Mouse (Mus musculus): Measurements from ENCODE around the gene Rbm34.

Rbm34 gene

GRCm38 (mm10) chr8:126961516-126961915, 9.4 kb downstream of the Rbm34 start:
- no peak for DNase-seq (ENCODE audit: low spot score)

- DNase-seq (ENCODE audit: low spot score) = no peak
Measured at GRCm38 (mm10) chr8:126951900-126952636, 18.8 kb downstream of the Rbm34 start.

GRCm38 (mm10) chr8:126949527-126949926, 21.3 kb downstream of the Rbm34 start:
- no peak for DNase-seq (ENCODE audit: low spot score)

GRCm38 (mm10) chr8:126946444-126946843, 24.4 kb downstream of the Rbm34 start:
- no peak for DNase-seq (ENCODE audit: low spot score)

- peak; percentile 96 for DNase-seq (ENCODE audit: low spot score)
Measured at GRCm38 (mm10) chr8:126945730-126946163, 25.1 kb downstream of the Rbm34 start, which contains the start of gene Tomm20. Gene Tomm20 (minus strand): TSS chr8:126945844.

GRCm38 (mm10) chr8:126944781-126945691, 25.8 kb downstream of the Rbm34 start:
- DNase-seq (ENCODE audit: low spot score) = no peak

GRCm38 (mm10) chr8:126943565-126943964, 27.3 kb downstream of the Rbm34 start:
- no peak for DNase-seq (ENCODE audit: low spot score)

- DNase-seq (ENCODE audit: low spot score) = no peak
Measured at GRCm38 (mm10) chr8:126937337-126937736, 33.5 kb downstream of the Rbm34 start.

GRCm38 (mm10) chr8:126935932-126936331, 34.9 kb downstream of the Rbm34 start:
- no peak for DNase-seq (ENCODE audit: low spot score)

- DNase-seq (ENCODE audit: low spot score) = no peak
Measured at GRCm38 (mm10) chr8:126935387-126935786, 35.5 kb downstream of the Rbm34 start.

GRCm38 (mm10) chr8:126932656-126933055, 38.2 kb downstream of the Rbm34 start:
- DNase-seq (ENCODE audit: low spot score) = no peak

GRCm38 (mm10) chr8:126932249-126932648, 38.6 kb downstream of the Rbm34 start:
- no peak for DNase-seq (ENCODE audit: low spot score)

GRCm38 (mm10) chr8:126931720-126932119, 39.2 kb downstream of the Rbm34 start:
- DNase-seq (ENCODE audit: low spot score) = no peak

- peak; percentile 74 for DNase-seq (ENCODE audit: low spot score)
Measured at GRCm38 (mm10) chr8:126929607-126930161, 41.2 kb downstream of the Rbm34 start.

- no peak for DNase-seq (ENCODE audit: low spot score)
Measured at GRCm38 (mm10) chr8:126928755-126929505, 41.9 kb downstream of the Rbm34 start.

- DNase-seq (ENCODE audit: low spot score) = no peak
Measured at GRCm38 (mm10) chr8:126928028-126928427, 42.8 kb downstream of the Rbm34 start.

- DNase-seq (ENCODE audit: low spot score) = no peak
Measured at GRCm38 (mm10) chr8:126927058-126927457, 43.8 kb downstream of the Rbm34 start.

GRCm38 (mm10) chr8:126922981-126923380, 47.9 kb downstream of the Rbm34 start:
- no peak for DNase-seq (ENCODE audit: low spot score)

- no peak for DNase-seq (ENCODE audit: low spot score)
Measured at GRCm38 (mm10) chr8:126921432-126921831, 49.4 kb downstream of the Rbm34 start.

- DNase-seq (ENCODE audit: low spot score) = no peak
Measured at GRCm38 (mm10) chr8:126920845-126921244, 50.0 kb downstream of the Rbm34 start.

GRCm38 (mm10) chr8:126920386-126920785, 50.5 kb downstream of the Rbm34 start:
- DNase-seq (ENCODE audit: low spot score) = no peak

GRCm38 (mm10) chr8:126919703-126920102, 51.2 kb downstream of the Rbm34 start:
- DNase-seq (ENCODE audit: low spot score) = no peak

Data from ovary, postnatal 14 days (tissue).